In genomic region chr7:89296941-89297340, GRCm38 (mm10) we compare ENCODE assay signal across 16 mouse cellular contexts.
"Had no signal": no experiment of that assay in that cellular context is flagged by ENCODE, and none has a peak within 500 bp of the region (broad histone marks: within the 10 kb centered on the region; RNA-seq: fewer than 3 reads in every experiment).

No protein-coding gene starts in this region.

- ATAC-seq: liver, postnatal 0 days had no signal

- H3K4me2 ChIP-seq: limb, embryonic 12.5 days; liver, embryonic 13.5 days; lung, embryonic 15.5 days; neural tube, embryonic 15.5 days had no signal

- H3K36me3 ChIP-seq: liver, embryonic 13.5 days; lung, embryonic 15.5 days had no signal

- H3K4me3 ChIP-seq: limb, embryonic 12.5 days; liver, embryonic 13.5 days; lung, embryonic 15.5 days; midbrain, embryonic 10.5 days; myocyte; neural tube, embryonic 15.5 days had no signal

- H3K9me3 ChIP-seq: limb, embryonic 12.5 days; liver, embryonic 13.5 days; lung, embryonic 15.5 days; midbrain, embryonic 10.5 days; neural tube, embryonic 15.5 days had no signal

- H3K27ac ChIP-seq: limb, embryonic 12.5 days; liver, embryonic 13.5 days; midbrain, embryonic 10.5 days; neural tube, embryonic 15.5 days had no signal

- H3K9ac ChIP-seq: limb, embryonic 12.5 days; liver, embryonic 13.5 days; liver, postnatal 0 days; lung, embryonic 15.5 days; neural tube, embryonic 15.5 days had no signal

- H3K27me3 ChIP-seq: limb, embryonic 12.5 days; liver, embryonic 13.5 days; lung, embryonic 15.5 days; neural tube, embryonic 15.5 days had no signal

- DNase-seq: kidney, postnatal 25 days; layer of hippocampus, adult 9-11 months; layer of hippocampus, postnatal 36 days; liver; liver, embryonic 13.5 days; liver, postnatal 0 days; midbrain, embryonic 14.5 days; right cerebral cortex, postnatal 4 days; spleen, adult 18-20 months; thymus, adult 2 months; thymus, postnatal 25 days had no signal

- H3K4me1 ChIP-seq: limb, embryonic 12.5 days; liver, embryonic 13.5 days; midbrain, embryonic 10.5 days; neural tube, embryonic 15.5 days had no signal
